Mouse (Mus musculus) CH12.LX (cell line): ENCODE data around the gene Ifi202b.

Experiments used
- CTCF ChIP-seq, 2 experiments: IDR thresholded peaks in 1 of 2; conservative IDR thresholded peaks in 1 of 2; 2 replicates each; pipeline ENCODE4 v1.5.1; 2011 to 2012; ENCODE audit warnings: low read depth in 2 of 2, low read length in 2 of 2, improper control_type of control experiment in 1 of 2, inconsistent platforms in 1 of 2, mild to moderate bottlenecking in 1 of 2, moderate library complexity in 1 of 2
- EP300 ChIP-seq: IDR thresholded peaks from 2 replicates; pipeline ENCODE4 v1.6.1; 2011; ENCODE audit warnings: low read length, improper control_type of control experiment
- MAZ ChIP-seq: IDR thresholded peaks from 2 replicates; pipeline ENCODE4 v1.6.1; 2012; ENCODE audit warnings: low read depth, mild to moderate bottlenecking, inconsistent platforms, low read length, improper control_type of control experiment, moderate library complexity
- MEF2A ChIP-seq: IDR thresholded peaks from 2 replicates; pipeline ENCODE4 v1.6.1; 2014; ENCODE audit warnings: low read depth, mild to moderate bottlenecking, inconsistent platforms, low read length, improper control_type of control experiment, borderline replicate concordance
- MXI1 ChIP-seq: IDR thresholded peaks from 2 replicates; pipeline ENCODE4 v1.6.1; 2011; ENCODE audit warnings: mild to moderate bottlenecking, low read depth, low read length, improper control_type of control experiment
- NRF1 ChIP-seq: IDR thresholded peaks from 2 replicates; pipeline ENCODE4 v1.6.1; 2014; ENCODE audit warnings: low read depth, mild to moderate bottlenecking, inconsistent platforms, low read length, improper control_type of control experiment, moderate library complexity
- POLR2AphosphoS2 ChIP-seq: IDR thresholded peaks from 2 replicates; pipeline ENCODE4 v1.6.1; 2011; ENCODE audit warnings: low read depth, low read length, improper control_type of control experiment
- TBP ChIP-seq: conservative IDR thresholded peaks from 2 replicates; pipeline ENCODE4 v1.6.1; 2011; ENCODE audit warnings: low read depth, low read length, improper control_type of control experiment
- UBTF ChIP-seq: IDR thresholded peaks from 2 replicates; pipeline ENCODE4 v1.6.1; 2012; ENCODE audit warnings: low read depth, mild to moderate bottlenecking, inconsistent platforms, low read length, improper control_type of control experiment, moderate library complexity

DNA sequence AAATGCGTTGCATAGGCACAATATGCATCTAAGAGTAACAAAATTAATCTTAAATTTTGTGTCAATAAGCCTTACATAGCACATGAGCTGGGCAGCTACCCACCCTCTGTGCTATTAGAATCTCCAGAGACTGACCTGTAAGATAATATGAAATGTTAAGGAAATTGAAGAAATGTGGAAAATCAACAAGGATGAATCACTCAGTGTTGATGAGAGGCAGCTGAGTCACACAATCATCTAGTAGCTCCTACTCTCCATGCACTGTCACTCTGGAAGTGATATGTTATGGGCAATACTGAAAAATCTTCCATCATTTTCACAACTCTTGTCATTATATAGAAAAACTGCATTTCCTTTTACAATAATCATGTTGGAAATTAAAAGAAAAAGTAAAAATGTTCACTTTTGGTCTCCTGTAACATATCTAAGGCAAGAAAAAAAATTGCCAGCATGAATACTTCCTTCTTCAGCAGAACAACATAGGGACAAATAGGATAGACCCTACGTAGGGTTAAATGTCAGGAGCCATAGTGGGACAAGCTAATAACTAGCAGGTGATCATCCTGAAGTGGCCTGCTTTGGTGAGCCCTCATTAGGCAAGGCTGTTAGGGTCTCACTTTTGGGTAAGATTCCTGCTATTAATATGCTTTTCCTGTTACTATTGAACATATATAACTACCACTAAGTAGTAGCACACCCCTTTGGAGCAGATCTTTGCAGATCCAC lies 27.3 kb downstream of the Ifi202b start:
- TF ChIP-seq UBTF (no peak), NRF1 (no peak), CTCF (conservative IDR thresholded peaks at IDR 0.05 in 1 of 2, IDR thresholded peaks at IDR 0.05 in 1 of 2; ENCODE audit: low read depth in 2 of 2, low read length in 2 of 2) (no peak), POLR2AphosphoS2 (no peak), MAZ (no peak), MEF2A (no peak), EP300 (no peak), TBP (no peak), MXI1 (no peak)
